Mouse (Mus musculus): ENCODE measurements around the gene Prdm11. TPM values are rescaled to one million over a fixed set of nuclear protein-coding genes. Genes with fewer than 3 reads are reported as not detected.
A peak's percentile ranks its signal among the peaks of the same experiment; 100 is the strongest.

Gene Prdm11
- polyA plus RNA-seq, 1 experiment from 2014 or later, result 2.7 TPM

DNA sequence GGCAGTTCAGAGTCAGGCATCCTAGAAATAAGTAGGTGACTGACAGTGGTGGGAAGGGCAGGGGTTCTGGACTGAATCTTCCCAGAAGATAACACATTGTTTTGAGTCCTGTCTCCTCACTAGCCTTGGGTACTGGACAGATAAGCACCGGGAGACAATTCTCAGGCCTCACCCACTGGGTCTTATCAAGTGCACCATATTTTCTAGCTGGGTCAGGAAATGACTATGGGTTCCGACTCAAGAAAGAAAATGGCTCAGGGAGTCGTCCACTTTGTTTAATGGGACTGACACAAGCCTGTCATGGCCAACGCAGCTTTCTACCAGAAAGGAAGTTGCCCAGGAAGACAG, 62.7 kb downstream of the Prdm11 start:
- WGBS, result 82% methylated on average over 4 of the region's 4 CpGs
- DNase-seq (ENCODE audit: low spot score), result no peak
- H3K27ac ChIP-seq (replicated peaks; ENCODE audit: low read depth, low read length), result no peak overlapping the region

DNA sequence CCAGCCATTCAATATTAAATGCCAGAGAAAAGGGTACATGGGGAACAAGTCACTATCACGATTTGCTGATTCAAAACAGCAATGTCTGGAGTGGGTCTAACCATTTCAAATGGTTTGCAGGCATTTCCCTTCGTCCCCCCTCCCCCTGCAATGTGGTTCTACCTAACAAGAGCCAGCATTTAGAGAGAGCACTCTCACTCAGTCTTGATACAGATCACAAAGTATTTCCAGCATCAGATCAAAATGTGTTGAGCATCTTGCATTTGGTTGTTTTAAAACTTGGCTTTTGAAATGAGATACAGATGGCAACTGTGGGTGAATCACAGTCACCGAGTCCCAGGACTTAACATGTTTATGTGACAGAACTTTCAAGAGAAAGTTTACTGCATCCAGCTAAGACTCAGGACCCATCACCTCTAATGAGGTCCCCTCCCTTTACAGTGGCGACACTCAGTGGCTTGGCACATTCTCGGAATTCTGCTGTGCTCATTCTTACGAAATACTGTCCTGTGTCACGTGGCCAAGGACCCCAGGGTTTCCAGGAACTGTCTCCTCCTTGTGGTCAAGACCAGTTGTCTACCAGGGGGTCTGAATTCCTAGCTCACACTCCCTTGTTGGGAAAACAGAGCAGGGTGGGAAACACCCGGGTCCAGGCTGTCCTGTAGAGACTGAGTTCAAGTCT, 63.2 kb downstream of the Prdm11 start:
- 66% methylated on average over 8 of the region's 8 CpGs for WGBS

More for the DNA sequence above, 62.7 kb downstream of the Prdm11 start:
- no peak overlapping the region for H3K4me3 ChIP-seq (ENCODE audit: low read depth, low read length)
- no peaks in the 10 kb centered on the region for H3K4me1 ChIP-seq (ENCODE audit: control insufficient read depth, insufficient read depth, low read length)
- ATAC-seq (replicated peaks; ENCODE audit: insufficient number of reproducible peaks, low FRiP score, low TSS enrichment, low read depth), result no peak
- H3K9ac ChIP-seq (replicated peaks; ENCODE audit: low read length), result no peak overlapping the region
- H3K36me3 ChIP-seq (replicated peaks; ENCODE audit: control insufficient read depth, insufficient read depth, low read depth, low read length), result no peaks in the 10 kb centered on the region
- H3K27me3 ChIP-seq (ENCODE audit: control insufficient read depth, insufficient read depth, low read length), result no peaks in the 10 kb centered on the region
- H3K9me3 ChIP-seq (replicated peaks; ENCODE audit: control insufficient read depth, low read length), result no peaks in the 10 kb centered on the region
- H3K4me2 ChIP-seq (ENCODE audit: low read depth, low read length), result no peak overlapping the region

DNA sequence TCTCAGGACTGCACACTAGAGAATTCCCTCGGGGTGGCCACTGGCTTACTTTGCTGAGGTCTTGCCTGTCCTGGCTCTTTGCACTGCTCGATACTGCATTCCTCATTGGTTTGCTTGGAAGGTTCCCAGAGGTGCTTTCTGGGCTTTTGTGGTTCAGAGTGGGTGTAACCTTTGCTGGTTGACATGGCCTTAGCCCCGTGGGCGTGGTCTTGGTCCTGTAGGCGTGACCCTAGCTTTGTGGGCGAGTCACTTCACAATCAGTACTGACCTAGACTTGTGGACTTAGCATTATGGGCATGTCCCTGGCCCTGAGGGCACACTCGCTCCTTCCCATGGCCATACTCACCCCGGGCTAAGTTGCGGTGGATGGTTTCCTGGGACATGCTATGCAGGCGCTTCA, 65.8 kb downstream of the Prdm11 start:
- 89% methylated on average over 10 of the region's 10 CpGs for WGBS
- ATAC-seq (replicated peaks; ENCODE audit: insufficient number of reproducible peaks, low FRiP score, low TSS enrichment, low read depth) (no peak), DNase-seq (ENCODE audit: low spot score) (no peak)
- H3K4me3 ChIP-seq (ENCODE audit: low read depth, low read length), result no peak overlapping the region
- H3K9ac ChIP-seq (replicated peaks; ENCODE audit: low read length), result no peak overlapping the region
- peaks cover 3% of the 10 kb centered on the region; the same call in 1 of the 2 replicates for H3K36me3 ChIP-seq (replicated peaks; ENCODE audit: control insufficient read depth, insufficient read depth, low read depth, low read length)
- no peak overlapping the region for H3K4me2 ChIP-seq (ENCODE audit: low read depth, low read length)
- H3K27me3 ChIP-seq (ENCODE audit: control insufficient read depth, insufficient read depth, low read length), result no peaks in the 10 kb centered on the region
- H3K4me1 ChIP-seq (ENCODE audit: control insufficient read depth, insufficient read depth, low read length), result no peaks in the 10 kb centered on the region
- no peak overlapping the region for H3K27ac ChIP-seq (replicated peaks; ENCODE audit: low read depth, low read length)
- no peaks in the 10 kb centered on the region for H3K9me3 ChIP-seq (replicated peaks; ENCODE audit: control insufficient read depth, low read length)

More for the DNA sequence above, 63.2 kb downstream of the Prdm11 start:
- Histone ChIP-seq H3K4me2 (ENCODE audit: low read depth, low read length) (no peak overlapping the region), H3K36me3 (replicated peaks; ENCODE audit: control insufficient read depth, insufficient read depth, low read depth, low read length) (no peaks in the 10 kb centered on the region), H3K4me3 (ENCODE audit: low read depth, low read length) (no peak overlapping the region), H3K9ac (replicated peaks; ENCODE audit: low read length) (no peak overlapping the region), H3K27me3 (ENCODE audit: control insufficient read depth, insufficient read depth, low read length) (no peaks in the 10 kb centered on the region), H3K27ac (replicated peaks; ENCODE audit: low read depth, low read length) (no peak overlapping the region), H3K9me3 (replicated peaks; ENCODE audit: control insufficient read depth, low read length) (no peaks in the 10 kb centered on the region), H3K4me1 (ENCODE audit: control insufficient read depth, insufficient read depth, low read length) (no peaks in the 10 kb centered on the region)
- ATAC-seq (replicated peaks; ENCODE audit: insufficient number of reproducible peaks, low FRiP score, low TSS enrichment, low read depth) (no peak), DNase-seq (ENCODE audit: low spot score) (peak; percentile 52)

DNA sequence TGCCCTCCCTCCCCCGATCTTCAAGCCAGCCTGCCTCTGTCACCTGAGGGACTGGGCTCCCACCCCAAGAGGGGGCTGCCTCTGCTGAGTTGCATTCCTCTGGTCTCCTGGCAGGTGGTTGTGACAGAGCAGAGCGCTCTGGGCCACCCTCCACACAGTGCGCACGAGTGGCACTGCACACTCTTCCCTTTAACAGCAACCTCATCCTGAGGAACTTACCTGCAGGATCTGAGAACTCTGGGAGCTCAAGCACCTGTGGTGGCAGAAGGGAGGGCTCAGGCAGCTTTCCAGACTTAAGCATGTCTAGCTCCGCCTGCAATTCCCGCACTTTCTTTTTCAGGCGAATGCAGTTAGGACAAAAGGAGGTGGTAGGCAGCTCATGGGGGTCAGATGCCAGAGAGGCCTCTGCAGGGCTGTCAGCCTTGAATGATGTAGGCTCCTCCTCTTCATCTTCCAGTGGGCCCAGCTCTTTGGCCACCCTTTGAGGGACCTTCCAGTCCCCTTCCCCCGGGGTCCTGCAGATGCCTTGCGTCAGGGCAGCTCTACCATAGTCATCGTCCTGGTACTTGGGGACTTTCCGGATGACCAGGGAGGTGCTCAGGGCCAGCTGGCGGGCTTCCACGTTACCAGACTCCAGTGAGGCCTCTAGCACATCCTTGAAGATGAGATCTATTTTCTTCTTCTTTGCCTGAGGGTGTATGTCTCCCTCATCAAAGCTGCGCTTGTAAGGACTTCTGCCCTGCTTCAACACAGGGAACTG, 70.8 kb downstream of the Prdm11 start:
- Histone ChIP-seq H3K9me3 (replicated peaks; ENCODE audit: control insufficient read depth, low read length) (no peaks in the 10 kb centered on the region), H3K4me3 (ENCODE audit: low read depth, low read length) (no peak overlapping the region), H3K4me1 (ENCODE audit: control insufficient read depth, insufficient read depth, low read length) (no peaks in the 10 kb centered on the region), H3K27ac (replicated peaks; ENCODE audit: low read depth, low read length) (no peak overlapping the region), H3K9ac (replicated peaks; ENCODE audit: low read length) (no peak overlapping the region), H3K4me2 (ENCODE audit: low read depth, low read length) (no peak overlapping the region), H3K36me3 (replicated peaks; ENCODE audit: control insufficient read depth, insufficient read depth, low read depth, low read length) (peaks cover 20% of the 10 kb centered on the region), H3K27me3 (ENCODE audit: control insufficient read depth, insufficient read depth, low read length) (no peaks in the 10 kb centered on the region)
- DNase-seq (ENCODE audit: low spot score) (no peak), ATAC-seq (replicated peaks; ENCODE audit: insufficient number of reproducible peaks, low FRiP score, low TSS enrichment, low read depth) (no peak)
- WGBS, result 80% methylated on average over 14 of the region's 14 CpGs

DNA sequence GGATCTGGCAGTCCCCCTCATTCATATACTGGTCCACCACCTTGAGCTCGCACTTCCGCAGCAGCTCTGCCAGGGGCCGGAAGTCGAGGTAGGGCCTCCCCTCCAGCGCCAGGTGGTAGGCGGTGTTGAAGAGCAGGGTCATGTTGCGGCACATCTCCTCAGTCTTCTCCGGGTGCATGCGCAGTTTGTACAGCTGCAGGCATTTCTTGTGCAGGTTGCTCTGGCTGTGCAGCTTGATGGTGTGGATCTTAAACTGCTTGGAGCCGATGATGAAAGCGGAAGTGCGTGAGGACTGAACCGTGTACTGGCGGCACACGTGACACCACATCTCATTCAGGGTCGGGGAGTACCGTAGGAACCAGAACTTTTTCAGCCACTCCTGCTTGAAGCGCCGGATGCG, 72.3 kb downstream of the Prdm11 start:
- Histone ChIP-seq H3K36me3 (replicated peaks; ENCODE audit: control insufficient read depth, insufficient read depth, low read depth, low read length) (peaks cover 20% of the 10 kb centered on the region), H3K4me2 (ENCODE audit: low read depth, low read length) (no peak overlapping the region), H3K9ac (replicated peaks; ENCODE audit: low read length) (no peak overlapping the region), H3K9me3 (replicated peaks; ENCODE audit: control insufficient read depth, low read length) (no peaks in the 10 kb centered on the region), H3K27me3 (ENCODE audit: control insufficient read depth, insufficient read depth, low read length) (no peaks in the 10 kb centered on the region), H3K4me3 (ENCODE audit: low read depth, low read length) (no peak overlapping the region), H3K4me1 (ENCODE audit: control insufficient read depth, insufficient read depth, low read length) (no peaks in the 10 kb centered on the region), H3K27ac (replicated peaks; ENCODE audit: low read depth, low read length) (no peak overlapping the region)
- 95% methylated on average over 20 of the region's 20 CpGs for WGBS
- DNase-seq (ENCODE audit: low spot score), result no peak
- no peak for ATAC-seq (replicated peaks; ENCODE audit: insufficient number of reproducible peaks, low FRiP score, low TSS enrichment, low read depth)

DNA sequence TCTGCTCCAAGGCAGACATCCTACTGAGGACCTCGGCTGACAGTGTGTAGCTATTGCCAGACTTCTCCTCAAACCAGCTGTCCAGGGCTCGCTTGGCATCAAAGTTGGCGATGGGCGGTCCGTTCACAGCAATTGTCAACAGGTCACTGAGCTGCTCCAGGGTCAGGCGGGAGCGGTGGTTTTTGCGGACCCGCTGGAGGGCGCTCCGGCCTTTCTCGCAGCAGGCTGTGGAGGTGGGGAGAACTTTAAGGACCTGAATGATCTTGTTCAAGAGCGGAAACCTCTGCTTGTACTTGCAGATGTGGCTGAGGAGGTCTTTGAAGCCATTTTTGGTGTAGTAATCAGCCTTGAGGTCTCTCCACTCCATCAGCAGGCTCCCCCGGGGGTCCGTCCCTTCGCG, 73.9 kb downstream of the Prdm11 start:
- H3K9ac ChIP-seq (replicated peaks; ENCODE audit: low read length), result no peak overlapping the region
- DNase-seq (ENCODE audit: low spot score) (no peak), ATAC-seq (replicated peaks; ENCODE audit: insufficient number of reproducible peaks, low FRiP score, low TSS enrichment, low read depth) (no peak)
- H3K4me3 ChIP-seq (ENCODE audit: low read depth, low read length), result no peak overlapping the region
- WGBS, result 87% methylated on average over 16 of the region's 17 CpGs
- H3K27me3 ChIP-seq (ENCODE audit: control insufficient read depth, insufficient read depth, low read length), result no peaks in the 10 kb centered on the region
- no peaks in the 10 kb centered on the region for H3K9me3 ChIP-seq (replicated peaks; ENCODE audit: control insufficient read depth, low read length)
- H3K4me2 ChIP-seq (ENCODE audit: low read depth, low read length), result no peak overlapping the region
- peaks cover 20% of the 10 kb centered on the region for H3K36me3 ChIP-seq (replicated peaks; ENCODE audit: control insufficient read depth, insufficient read depth, low read depth, low read length)
- no peak overlapping the region for H3K27ac ChIP-seq (replicated peaks; ENCODE audit: low read depth, low read length)
- H3K4me1 ChIP-seq (ENCODE audit: control insufficient read depth, insufficient read depth, low read length), result no peaks in the 10 kb centered on the region

DNA sequence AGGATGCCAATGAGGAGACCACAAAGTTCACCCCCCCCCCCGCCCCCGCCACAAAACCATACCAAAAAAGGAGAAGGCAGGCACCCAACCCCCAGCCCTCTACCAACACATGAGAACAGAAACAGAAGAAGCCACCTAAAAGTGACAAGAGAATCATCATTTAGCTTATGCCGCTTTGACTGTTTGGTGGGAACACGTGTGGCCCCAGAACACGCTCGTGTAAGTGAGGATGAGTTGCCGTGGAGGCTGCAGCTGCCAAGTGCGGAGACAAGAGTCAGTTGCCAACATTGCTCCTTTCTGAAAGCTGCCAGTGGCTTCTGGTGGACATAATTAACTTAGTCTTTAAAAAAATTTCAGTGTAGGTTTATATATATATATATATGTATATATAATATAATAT, 74.4 kb downstream of the Prdm11 start:
- no peak overlapping the region for H3K9ac ChIP-seq (replicated peaks; ENCODE audit: low read length)
- peaks cover 20% of the 10 kb centered on the region for H3K36me3 ChIP-seq (replicated peaks; ENCODE audit: control insufficient read depth, insufficient read depth, low read depth, low read length)
- 97% methylated on average over 8 of the region's 8 CpGs for WGBS

DNA sequence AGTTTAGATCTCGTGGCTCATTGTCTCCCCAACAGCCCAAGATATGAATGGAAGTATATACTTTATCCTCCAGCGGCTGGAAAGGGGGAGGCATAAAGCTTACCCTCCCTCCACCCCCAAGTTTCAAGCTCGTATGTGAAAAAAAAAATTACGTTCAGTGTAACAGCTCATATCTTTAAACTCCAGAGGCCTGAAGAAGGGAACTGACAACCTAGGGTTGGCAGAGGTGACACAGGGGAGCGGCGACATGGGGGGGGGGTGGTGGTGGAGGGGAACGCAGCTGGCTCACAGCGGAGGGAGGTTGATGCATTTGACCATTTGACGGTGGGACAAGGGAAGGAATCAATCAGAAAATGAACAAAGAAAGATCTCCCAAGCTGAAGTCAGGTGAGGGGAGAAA, 74.9 kb downstream of the Prdm11 start:
- no peak for DNase-seq (ENCODE audit: low spot score)
- Histone ChIP-seq H3K9me3 (replicated peaks; ENCODE audit: control insufficient read depth, low read length) (no peaks in the 10 kb centered on the region), H3K4me2 (ENCODE audit: low read depth, low read length) (no peak overlapping the region), H3K9ac (replicated peaks; ENCODE audit: low read length) (no peak overlapping the region), H3K27me3 (ENCODE audit: control insufficient read depth, insufficient read depth, low read length) (no peaks in the 10 kb centered on the region), H3K27ac (replicated peaks; ENCODE audit: low read depth, low read length) (no peak overlapping the region), H3K4me1 (ENCODE audit: control insufficient read depth, insufficient read depth, low read length) (no peaks in the 10 kb centered on the region), H3K4me3 (ENCODE audit: low read depth, low read length) (no peak overlapping the region), H3K36me3 (replicated peaks; ENCODE audit: control insufficient read depth, insufficient read depth, low read depth, low read length) (peaks cover 20% of the 10 kb centered on the region)
- ATAC-seq (replicated peaks; ENCODE audit: insufficient number of reproducible peaks, low FRiP score, low TSS enrichment, low read depth), result no peak
- WGBS, result 86% methylated on average over 9 of the region's 9 CpGs

More for the DNA sequence above, 74.4 kb downstream of the Prdm11 start:
- Histone ChIP-seq H3K27me3 (ENCODE audit: control insufficient read depth, insufficient read depth, low read length) (no peaks in the 10 kb centered on the region), H3K9me3 (replicated peaks; ENCODE audit: control insufficient read depth, low read length) (no peaks in the 10 kb centered on the region), H3K4me2 (ENCODE audit: low read depth, low read length) (no peak overlapping the region), H3K27ac (replicated peaks; ENCODE audit: low read depth, low read length) (no peak overlapping the region), H3K4me3 (ENCODE audit: low read depth, low read length) (no peak overlapping the region), H3K4me1 (ENCODE audit: control insufficient read depth, insufficient read depth, low read length) (no peaks in the 10 kb centered on the region)
- no peak for DNase-seq (ENCODE audit: low spot score)
- ATAC-seq (replicated peaks; ENCODE audit: insufficient number of reproducible peaks, low FRiP score, low TSS enrichment, low read depth), result no peak
